Mouse (Mus musculus) CH12.LX (cell line): ENCODE data around the gene Foxb1.

Source experiments
- CTCF ChIP-seq, 2 experiments: IDR thresholded peaks in 1 of 2; conservative IDR thresholded peaks in 1 of 2; 2 replicates each; pipeline ENCODE4 v1.5.1; 2011 to 2012; ENCODE audit warnings: low read depth in 2 of 2, low read length in 2 of 2, improper control_type of control experiment in 1 of 2, inconsistent platforms in 1 of 2, mild to moderate bottlenecking in 1 of 2, moderate library complexity in 1 of 2
- E2F4 ChIP-seq: IDR thresholded peaks from 2 replicates; pipeline ENCODE4 v1.6.1; 2011; ENCODE audit warnings: low read depth, low read length, improper control_type of control experiment; ENCODE audit not compliant: insufficient replicate concordance
- ELF1 ChIP-seq: IDR thresholded peaks from 2 replicates; pipeline ENCODE4 v1.6.1; 2014; ENCODE audit warnings: low read depth, mild to moderate bottlenecking, inconsistent platforms, low read length, improper control_type of control experiment
- EP300 ChIP-seq: IDR thresholded peaks from 2 replicates; pipeline ENCODE4 v1.6.1; 2011; ENCODE audit warnings: low read length, improper control_type of control experiment
- GABPA ChIP-seq: IDR thresholded peaks from 2 replicates; pipeline ENCODE4 v1.6.1; 2012; ENCODE audit warnings: low read depth, low read length, improper control_type of control experiment, inconsistent platforms; ENCODE audit not compliant: insufficient replicate concordance
- HCFC1 ChIP-seq: IDR thresholded peaks from 2 replicates; pipeline ENCODE4 v1.6.1; 2012; ENCODE audit warnings: low read depth, mild to moderate bottlenecking, inconsistent platforms, low read length, improper control_type of control experiment
- MAFK ChIP-seq: IDR thresholded peaks from 2 replicates; pipeline ENCODE4 v1.6.1; 2011; ENCODE audit warnings: low read length, improper control_type of control experiment; ENCODE audit not compliant: insufficient replicate concordance
- MAX ChIP-seq: IDR thresholded peaks from 2 replicates; pipeline ENCODE4 v1.6.1; 2011; ENCODE audit warnings: low read length, improper control_type of control experiment
- NRF1 ChIP-seq: IDR thresholded peaks from 2 replicates; pipeline ENCODE4 v1.6.1; 2014; ENCODE audit warnings: low read depth, mild to moderate bottlenecking, inconsistent platforms, low read length, improper control_type of control experiment, moderate library complexity
- POLR2A ChIP-seq: IDR thresholded peaks from 2 replicates; pipeline ENCODE4 v1.6.1; 2011; ENCODE audit warnings: low read depth, mild to moderate bottlenecking, improper control_type of control experiment, low read length
- RAD21 ChIP-seq: IDR thresholded peaks from 2 replicates; pipeline ENCODE4 v1.6.1; 2011; ENCODE audit warnings: low read depth, mild to moderate bottlenecking, low read length, improper control_type of control experiment, moderate library complexity
- SMC3 ChIP-seq: IDR thresholded peaks from 2 replicates; pipeline ENCODE4 v1.6.1; 2011; ENCODE audit warnings: low read depth, low read length, improper control_type of control experiment
- ZKSCAN1 ChIP-seq: IDR thresholded peaks from 2 replicates; pipeline ENCODE4 v1.6.1; 2012; ENCODE audit warnings: low read depth, inconsistent platforms, low read length, improper control_type of control experiment, borderline replicate concordance
- ZNF384 ChIP-seq: IDR thresholded peaks from 2 replicates; pipeline ENCODE4 v1.6.1; 2012; ENCODE audit warnings: low read depth, low read length, improper control_type of control experiment, inconsistent platforms

DNA sequence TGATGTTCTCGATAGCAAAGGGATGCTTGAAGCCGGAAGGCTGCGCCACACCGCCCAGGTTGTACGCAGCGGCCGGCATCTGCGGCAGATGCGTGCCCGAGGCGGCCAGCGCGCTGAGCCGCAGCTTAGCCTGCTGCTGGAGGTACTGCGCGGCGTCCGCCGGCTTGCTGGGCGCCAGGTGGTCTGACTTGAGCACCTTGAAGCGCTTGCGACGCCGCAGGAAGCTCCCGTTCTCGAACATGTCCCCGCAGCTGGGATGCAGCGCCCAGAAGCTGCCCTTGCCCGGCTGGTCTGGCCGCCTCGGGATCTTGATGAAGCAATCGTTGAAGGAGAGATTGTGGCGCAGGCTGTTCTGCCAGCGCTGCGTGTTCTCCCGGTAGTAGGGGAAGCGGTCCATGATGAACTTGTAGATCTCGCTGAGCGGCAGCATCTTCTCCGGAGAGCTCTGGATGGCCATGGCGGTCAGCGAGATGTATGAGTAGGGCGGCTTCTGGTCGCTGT is 969 bp downstream of the Foxb1 start:
- TF ChIP-seq HCFC1 (no peak), ELF1 (no peak), POLR2A (no peak), GABPA (no peak), E2F4 (no peak), EP300 (no peak), CTCF (conservative IDR thresholded peaks at IDR 0.05 in 1 of 2, IDR thresholded peaks at IDR 0.05 in 1 of 2; ENCODE audit: low read depth in 2 of 2, low read length in 2 of 2) (no peak), ZNF384 (no peak), NRF1 (no peak), SMC3 (no peak), RAD21 (no peak), MAFK (no peak), MAX (no peak), ZKSCAN1 (no peak)
